Mouse (Mus musculus): ENCODE results near the gene Gcsam.

- TF ChIP-seq CTCF (IDR thresholded peaks at IDR 0.05; ENCODE audit: low read depth) = peak; percentile 54
- no peak for TF ChIP-seq EP300 (IDR thresholded peaks at IDR 0.05; ENCODE audit: low read depth)
Observed at GRCm38 (mm10) chr16:45582512-45582911, 27.7 kb upstream of the Gcsam start.
